Mouse (Mus musculus) lung, embryonic 16.5 days (tissue): ENCODE data around the gene Gm42957. TPM values are rescaled to one million over a fixed set of nuclear protein-coding genes. Genes with fewer than 3 reads are reported as not detected.
"Not testable (repeated sequence)": the region's sequence is repeated elsewhere in the genome, so short reads cannot be mapped to it uniquely, and the experiment has no call there.

Experiments used
- ATAC-seq: fragments of 200-750 bp; cut with Nextera tagmentation; 2 replicates; pipeline ENCODE4 v1.8.0; 2017; ENCODE audit warnings: low read depth, mild to moderate bottlenecking, moderate library complexity
- H3K27ac ChIP-seq: fragments of 300-500 bp; sonication (generic); 2 replicates; pipeline ENCODE4 v1.5.1; 2014; ENCODE audit warnings: mild to moderate bottlenecking, control low read depth, low read length
- H3K27me3 ChIP-seq: fragments of 300-500 bp; sonication (generic); 2 replicates; pipeline ENCODE4 v1.6.1; 2014; ENCODE audit warnings: low read depth, low read length, mixed read lengths; ENCODE audit not compliant: control insufficient read depth, insufficient read depth
- H3K36me3 ChIP-seq: fragments of 300-500 bp; sonication (generic); 2 replicates; pipeline ENCODE4 v1.6.1; 2014; ENCODE audit warnings: low read length; ENCODE audit not compliant: control insufficient read depth, insufficient read depth
- H3K4me1 ChIP-seq: fragments of 300-500 bp; sonication (generic); replicated peaks from 2 replicates; pipeline ENCODE4 v1.6.1; 2014; ENCODE audit warnings: low read length, mixed read lengths; ENCODE audit not compliant: control insufficient read depth, insufficient read depth
- H3K4me2 ChIP-seq: fragments of 300-500 bp; sonication (generic); 2 replicates; pipeline ENCODE4 v1.6.1; 2014; ENCODE audit warnings: low read depth, low read length, control low read depth
- H3K4me3 ChIP-seq: fragments of 300-500 bp; sonication (generic); 2 replicates; pipeline ENCODE4 v1.5.1; 2014; ENCODE audit warnings: mild to moderate bottlenecking, low read length, control low read depth
- H3K9ac ChIP-seq: fragments of 300-500 bp; sonication (generic); 2 replicates; pipeline ENCODE4 v1.6.1; 2014; ENCODE audit warnings: low read length, control low read depth
- H3K9me3 ChIP-seq: fragments of 300-500 bp; sonication (generic); 2 replicates; pipeline ENCODE4 v1.6.1; 2016; ENCODE audit warnings: low read length; ENCODE audit not compliant: control insufficient read depth
- WGBS: fragments of 180-500 bp; shearing (Covaris S2); extraction: QIAGEN DNeasy Blood & Tissue Kit; methylation state at CpG from one replicate; pipeline ENCODE4 v1.1.7; 2014; 5-methylcytosine and 5-hydroxymethylcytosine counted together
- polyA plus RNA-seq: library from polyadenylated mRNA; unstranded; fragments of >200 nt; fragmentation: Nextera tagmentation; extraction: Ambion mirVana; gene quantifications from 2 replicates; pipeline ENCODE4 v1.2.1, GENCODE M21; 2015

The Gm42957 gene
- polyA plus RNA-seq, 1 experiment from 2014 or later = 0.24 TPM

GRCm38 (mm10) chr3:96636448-96636847, 1.2 kb downstream of the Gm42957 start:
- no peak for ATAC-seq
- Histone ChIP-seq H3K9me3 (no peaks in the 10 kb centered on the region), H3K9ac (peak overlapping the region; percentile 91), H3K4me3 (peak overlapping the region; percentile 79), H3K27me3 (no peaks in the 10 kb centered on the region), H3K4me2 (peak overlapping the region; percentile 62), H3K4me1 (peaks cover 15% of the 10 kb centered on the region), H3K27ac (no peak overlapping the region), H3K36me3 (peaks cover 31% of the 10 kb centered on the region)
- WGBS = 55% methylated on average over 11 of the region's 11 CpGs

DNA sequence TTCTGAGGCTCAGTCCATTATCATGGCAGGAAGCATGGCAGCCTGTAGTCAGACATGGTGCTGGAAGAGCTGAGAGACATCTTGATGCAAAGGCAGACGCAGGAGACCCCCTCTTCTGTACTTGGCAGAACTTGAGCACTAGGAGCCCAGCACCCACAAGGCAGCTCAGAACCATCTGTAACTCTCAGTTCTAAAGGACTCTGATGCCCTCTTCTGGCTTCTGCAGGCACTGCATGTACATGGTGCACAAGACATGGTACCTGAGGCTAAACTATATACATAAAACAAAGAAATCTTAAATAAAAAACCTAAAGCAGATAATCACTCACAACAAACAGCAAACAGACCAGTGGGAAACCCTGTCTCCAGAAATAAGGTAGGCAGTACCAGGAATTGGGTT, 3.9 kb downstream of the Gm42957 start:
- peaks cover 15% of the 10 kb centered on the region for H3K4me1 ChIP-seq
- H3K9me3 ChIP-seq = no peaks in the 10 kb centered on the region
- no peak overlapping the region for H3K9ac ChIP-seq
- WGBS = 81% methylated on average over 1 of the region's 1 CpGs
- H3K27me3 ChIP-seq = no peaks in the 10 kb centered on the region
- ATAC-seq = no peak
- no peak overlapping the region for H3K4me3 ChIP-seq
- H3K4me2 ChIP-seq = no peak overlapping the region
- H3K27ac ChIP-seq = no peak overlapping the region
- peaks cover 24% of the 10 kb centered on the region for H3K36me3 ChIP-seq

GRCm38 (mm10) chr3:96645018-96645649, 9.9 kb downstream of the Gm42957 start, which contains the start of gene Itga10:
Gene Itga10, plus strand, starts transcription at chr3:96645584.
- Histone ChIP-seq H3K27me3 (no peaks in the 10 kb centered on the region), H3K4me2 (no peak within 1 kb of the TSS), H3K4me1 (no peaks in the 10 kb centered on the region), H3K9me3 (no peaks in the 10 kb centered on the region), H3K9ac (no peak within 1 kb of the TSS), H3K27ac (no peak within 1 kb of the TSS), H3K36me3 (peaks cover 15% of the 10 kb centered on the region; the same call in 1 of the 2 replicates), H3K4me3 (no peak within 1 kb of the TSS)
- 58% methylated on average over 7 of the region's 7 CpGs for WGBS
- ATAC-seq = peak; percentile 79

- no peak for ATAC-seq
- H3K27me3 ChIP-seq = no peaks in the 10 kb centered on the region
- H3K27ac ChIP-seq = no peak overlapping the region
- WGBS = 74% methylated on average over 3 of the region's 3 CpGs
- H3K4me3 ChIP-seq = no peak overlapping the region
- no peak overlapping the region for H3K9ac ChIP-seq
- H3K4me1 ChIP-seq = no peaks in the 10 kb centered on the region
- H3K36me3 ChIP-seq = peaks cover 9% of the 10 kb centered on the region; the same call in 1 of the 2 replicates
- H3K9me3 ChIP-seq = no peaks in the 10 kb centered on the region
- no peak overlapping the region for H3K4me2 ChIP-seq
These were observed 12.1 kb downstream of the Gm42957 start for GRCm38 (mm10) chr3:96647365-96647764.

GRCm38 (mm10) chr3:96660901-96661300, 25.6 kb downstream of the Gm42957 start:
- no peaks in the 10 kb centered on the region for H3K27me3 ChIP-seq
- no peak for ATAC-seq
- no peak overlapping the region for H3K27ac ChIP-seq
- no peaks in the 10 kb centered on the region for H3K9me3 ChIP-seq
- no peak overlapping the region for H3K4me2 ChIP-seq
- H3K36me3 ChIP-seq = no peaks in the 10 kb centered on the region
- 86% methylated on average over 2 of the region's 2 CpGs for WGBS
- H3K4me3 ChIP-seq = no peak overlapping the region
- peaks cover 8% of the 10 kb centered on the region for H3K4me1 ChIP-seq
- no peak overlapping the region for H3K9ac ChIP-seq

DNA sequence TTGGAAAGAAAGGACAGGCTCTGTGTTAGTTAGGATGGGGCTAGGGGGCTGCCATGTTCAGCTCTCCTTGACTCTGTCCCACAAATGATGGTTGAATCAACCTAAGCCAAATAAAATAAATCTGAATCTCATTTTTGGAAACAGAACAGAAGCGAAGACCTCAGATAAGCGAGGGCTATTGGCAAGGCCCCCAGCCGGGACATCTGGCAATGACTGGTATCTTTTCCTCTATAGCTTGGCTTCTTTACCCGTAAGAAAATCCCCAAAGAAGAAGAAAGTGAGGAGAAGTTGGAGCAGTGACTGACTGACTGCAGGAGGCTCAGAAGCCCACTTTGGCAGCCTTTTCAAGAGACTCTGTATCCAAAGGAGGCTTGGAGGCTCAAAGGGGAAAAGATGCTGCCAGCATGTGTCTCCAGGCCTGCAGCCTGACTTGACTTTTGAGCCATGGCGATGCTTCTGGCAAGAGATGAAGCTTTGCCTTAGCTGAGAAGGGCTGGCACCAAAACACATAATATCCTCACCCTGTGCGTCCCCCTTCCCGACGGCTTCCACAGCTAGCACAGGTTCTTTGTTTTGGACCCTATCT, 27.6 kb downstream of the Gm42957 start:
- 35% methylated on average over 8 of the region's 8 CpGs for WGBS
- Histone ChIP-seq H3K36me3 (no peaks in the 10 kb centered on the region), H3K4me2 (peak overlapping the region; percentile 64), H3K9me3 (no peaks in the 10 kb centered on the region), H3K27ac (peak overlapping the region; percentile 42; the same call in 1 of the 2 replicates), H3K4me1 (peaks cover 8% of the 10 kb centered on the region), H3K4me3 (no peak overlapping the region), H3K27me3 (no peaks in the 10 kb centered on the region), H3K9ac (peak overlapping the region; percentile 37)
- peak; percentile 3; the same call in 1 of the 2 replicates for ATAC-seq

DNA sequence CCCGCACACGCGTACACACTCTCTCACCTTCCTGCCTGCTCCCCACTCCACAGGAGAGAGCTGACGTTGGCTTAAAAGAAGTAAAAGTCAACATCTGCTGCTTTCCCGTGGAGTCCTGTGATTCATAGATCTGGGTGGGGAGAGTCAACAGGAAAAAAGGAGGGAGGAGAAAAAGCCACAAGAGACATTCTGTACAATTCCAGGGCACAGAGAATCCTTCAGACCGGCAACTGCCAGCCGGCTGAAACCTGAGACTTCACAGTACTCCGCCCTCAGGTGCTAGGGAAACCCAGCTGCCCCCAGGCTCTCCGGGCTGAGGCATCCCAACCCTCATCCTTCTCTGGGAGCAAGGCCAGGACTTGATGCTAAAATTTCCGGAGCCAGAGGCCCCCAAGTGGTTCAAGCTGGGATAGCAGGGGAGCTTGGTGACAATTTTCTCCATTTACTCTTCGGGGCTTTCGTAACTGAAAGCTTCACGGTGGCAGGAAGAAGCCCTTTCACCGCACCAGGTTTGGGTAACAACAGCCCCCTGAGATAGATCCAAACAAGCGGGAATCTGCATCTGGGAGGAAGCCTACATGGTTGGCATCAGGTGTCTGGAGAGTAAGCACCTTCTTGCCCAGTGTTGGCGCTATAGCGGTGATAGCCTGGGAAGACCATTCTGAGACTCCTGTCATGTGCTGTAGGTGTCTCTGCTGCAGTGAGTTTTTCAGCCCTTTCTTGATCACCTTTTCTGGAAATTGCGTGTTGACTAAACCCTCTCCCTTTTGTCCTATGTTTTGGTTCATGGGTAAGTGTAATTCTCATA, 28.4 kb downstream of the Gm42957 start:
- H3K9ac ChIP-seq = peak overlapping the region; percentile 58
- ATAC-seq = peak; percentile 94
- H3K36me3 ChIP-seq = no peaks in the 10 kb centered on the region
- peak overlapping the region; percentile 37 for H3K4me3 ChIP-seq
- WGBS = 6% methylated on average over 17 of the region's 18 CpGs
- H3K27me3 ChIP-seq = no peaks in the 10 kb centered on the region
- H3K4me2 ChIP-seq = peak overlapping the region; percentile 64
- H3K9me3 ChIP-seq = no peaks in the 10 kb centered on the region
- H3K4me1 ChIP-seq = peaks cover 8% of the 10 kb centered on the region
- H3K27ac ChIP-seq = peak overlapping the region; percentile 50; the same call in 1 of the 2 replicates

- not testable (repeated sequence) for H3K27ac ChIP-seq, H3K4me2 ChIP-seq, H3K4me3 ChIP-seq, H3K27me3 ChIP-seq, H3K9ac ChIP-seq, H3K36me3 ChIP-seq, ATAC-seq, H3K9me3 ChIP-seq
- H3K4me1 ChIP-seq = peaks cover 13% of the 10 kb centered on the region
- 87% methylated on average over 7 of the region's 7 CpGs for WGBS
These were observed 30.6 kb downstream of the Gm42957 start for GRCm38 (mm10) chr3:96665732-96666363.

DNA sequence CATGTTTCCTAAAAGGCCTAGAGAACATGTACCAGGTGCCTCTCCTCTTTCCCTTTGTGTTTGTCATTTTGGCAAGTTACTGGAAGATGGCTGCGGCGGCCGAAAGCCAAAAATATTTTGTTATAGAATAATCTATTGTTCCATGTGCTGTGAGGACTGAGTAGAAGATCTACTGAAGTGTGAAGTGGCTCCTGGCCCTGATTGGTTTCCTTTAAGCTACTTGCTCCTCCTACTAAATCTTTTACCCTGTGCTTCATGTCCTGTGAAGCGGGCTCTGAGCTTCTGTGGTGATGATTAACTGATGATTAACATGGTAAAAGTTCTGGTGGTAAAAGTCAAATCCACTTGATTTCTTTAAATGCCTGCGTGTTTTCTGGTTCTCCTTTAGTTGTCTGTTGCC, 31.6 kb downstream of the Gm42957 start:
- H3K27me3 ChIP-seq = no peaks in the 10 kb centered on the region
- H3K4me3 ChIP-seq = no peak overlapping the region
- H3K4me1 ChIP-seq = peaks cover 13% of the 10 kb centered on the region
- H3K4me2 ChIP-seq = no peak overlapping the region
- WGBS = 87% methylated on average over 5 of the region's 5 CpGs
- H3K36me3 ChIP-seq = no peaks in the 10 kb centered on the region
- H3K9ac ChIP-seq = no peak overlapping the region
- H3K9me3 ChIP-seq = no peaks in the 10 kb centered on the region
- ATAC-seq = no peak
- no peak overlapping the region for H3K27ac ChIP-seq
